Mouse (Mus musculus): ENCODE results near the gene Phf2.

Phf2 gene

GRCm38 (mm10) chr13:48858054-48858453 lies 12.9 kb downstream of the Phf2 start:
- no peak for DNase-seq (ENCODE audit: low read depth, low spot score)

- no peak for DNase-seq (ENCODE audit: low read depth, low spot score)
Measured at GRCm38 (mm10) chr13:48857246-48857932, 13.5 kb downstream of the Phf2 start.

GRCm38 (mm10) chr13:48853947-48854346 lies 17.0 kb downstream of the Phf2 start:
- DNase-seq (ENCODE audit: low read depth, low spot score): no peak

GRCm38 (mm10) chr13:48853475-48853874 lies 17.4 kb downstream of the Phf2 start:
- DNase-seq (ENCODE audit: low read depth, low spot score): no peak

- DNase-seq (ENCODE audit: low read depth, low spot score): no peak
Measured at GRCm38 (mm10) chr13:48852859-48853258, 18.1 kb downstream of the Phf2 start.

- no peak for DNase-seq (ENCODE audit: low read depth, low spot score)
Measured at GRCm38 (mm10) chr13:48851719-48852118, 19.2 kb downstream of the Phf2 start.

GRCm38 (mm10) chr13:48850771-48851170 lies 20.1 kb downstream of the Phf2 start:
- DNase-seq (ENCODE audit: low read depth, low spot score): no peak

- DNase-seq (ENCODE audit: low read depth, low spot score): no peak
Measured at GRCm38 (mm10) chr13:48850326-48850725, 20.6 kb downstream of the Phf2 start.

GRCm38 (mm10) chr13:48849155-48849554 lies 21.8 kb downstream of the Phf2 start:
- no peak for DNase-seq (ENCODE audit: low read depth, low spot score)

GRCm38 (mm10) chr13:48845308-48845707 lies 25.6 kb downstream of the Phf2 start:
- DNase-seq (ENCODE audit: low read depth, low spot score): no peak

GRCm38 (mm10) chr13:48843530-48843929 lies 27.4 kb downstream of the Phf2 start:
- no peak for DNase-seq (ENCODE audit: low read depth, low spot score)

- no peak for DNase-seq (ENCODE audit: low read depth, low spot score)
Measured at GRCm38 (mm10) chr13:48841905-48842592, 28.9 kb downstream of the Phf2 start.

- no peak for DNase-seq (ENCODE audit: low read depth, low spot score)
Measured at GRCm38 (mm10) chr13:48838284-48838683, 32.6 kb downstream of the Phf2 start.

- DNase-seq (ENCODE audit: low read depth, low spot score): no peak
Measured at GRCm38 (mm10) chr13:48837537-48837936, 33.4 kb downstream of the Phf2 start.

GRCm38 (mm10) chr13:48830528-48831250 lies 40.2 kb downstream of the Phf2 start:
- no peak for DNase-seq (ENCODE audit: low read depth, low spot score)

GRCm38 (mm10) chr13:48829780-48830179 lies 41.1 kb downstream of the Phf2 start:
- no peak for DNase-seq (ENCODE audit: low read depth, low spot score)

GRCm38 (mm10) chr13:48822871-48823270 lies 48.0 kb downstream of the Phf2 start:
- DNase-seq (ENCODE audit: low read depth, low spot score): no peak

GRCm38 (mm10) chr13:48822288-48822687 lies 48.6 kb downstream of the Phf2 start:
- DNase-seq (ENCODE audit: low read depth, low spot score): no peak

- DNase-seq (ENCODE audit: low read depth, low spot score): no peak
Measured at GRCm38 (mm10) chr13:48819131-48819530, 51.8 kb downstream of the Phf2 start.

GRCm38 (mm10) chr13:48814406-48814805 lies 56.5 kb downstream of the Phf2 start:
- DNase-seq (ENCODE audit: low read depth, low spot score): no peak

- DNase-seq (ENCODE audit: low read depth, low spot score): no peak
Measured at GRCm38 (mm10) chr13:48810991-48811390, 59.9 kb downstream of the Phf2 start.

- DNase-seq (ENCODE audit: low read depth, low spot score): no peak
Measured at GRCm38 (mm10) chr13:48810274-48810823, 60.6 kb downstream of the Phf2 start.

Measured in WW6 (cell line).